Mouse (Mus musculus) embryonic fibroblast, embryonic 13.5 days (primary cell): ENCODE data around the gene Fut11.

Experiments used
- CTCF ChIP-seq: IDR thresholded peaks from 2 replicates; pipeline ENCODE4 v1.5.1; 2011; ENCODE audit warnings: mild to moderate bottlenecking, control low read depth, low read length, moderate library complexity, borderline replicate concordance; ENCODE audit not compliant: insufficient read depth
- POLR2A ChIP-seq: IDR thresholded peaks from 2 replicates; pipeline ENCODE4 v1.6.1; 2011; ENCODE audit warnings: low read depth, mild to moderate bottlenecking, control low read depth, low read length, moderate library complexity

DNA sequence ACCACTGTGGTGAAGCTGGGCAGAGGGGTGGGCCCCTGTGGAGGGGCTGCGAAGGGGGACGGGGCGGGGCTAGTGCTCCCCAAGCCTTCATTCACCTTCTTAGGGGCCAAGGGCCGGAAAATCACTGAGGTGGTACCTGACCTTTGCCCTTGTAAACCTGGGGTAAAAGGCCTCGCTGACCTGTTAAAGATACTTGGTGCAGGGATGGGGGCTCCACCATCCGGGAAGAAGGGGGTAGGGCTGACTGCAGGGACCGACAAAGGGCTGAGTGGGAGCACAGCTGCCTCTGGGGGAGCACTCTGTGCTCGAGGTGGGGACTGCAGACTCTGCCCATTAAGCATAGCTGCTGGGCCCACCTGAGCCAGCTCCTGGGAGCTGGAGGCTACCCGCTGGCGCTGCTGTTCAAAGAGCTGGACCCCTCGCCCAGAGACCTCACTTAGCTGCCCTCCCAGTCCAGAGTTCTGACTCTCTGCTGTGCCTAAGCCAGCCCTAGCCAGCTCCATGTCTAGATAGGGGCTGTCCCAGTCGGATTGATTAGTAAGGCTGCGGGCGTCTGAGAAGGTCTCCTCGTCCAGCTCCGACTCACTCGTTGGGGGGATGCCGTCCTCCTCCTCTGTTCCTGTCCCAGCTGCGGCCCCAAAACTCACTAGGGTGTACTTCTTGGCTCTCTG lies 33.0 kb upstream of the Fut11 start:
- no peak for TF ChIP-seq CTCF
- TF ChIP-seq POLR2A: no peak
